Mouse (Mus musculus) forebrain, postnatal 0 days (tissue): ENCODE measurements around the gene Tiprl. TPM values are rescaled to one million over a fixed set of nuclear protein-coding genes. Genes with fewer than 3 reads are reported as not detected.

Experiments used
- ATAC-seq: fragments of 200-750 bp; cut with Nextera tagmentation; 2 replicates; pipeline ENCODE4 v1.8.0; 2017; ENCODE audit warnings: mild to moderate bottlenecking, moderate library complexity
- DNase-seq: peaks from one replicate; pipeline ENCODE4 v3.0.0-alpha.2; 2015
- H3K27ac ChIP-seq: fragments of 300-500 bp; sonication (generic); 2 replicates; pipeline ENCODE4 v1.5.1; 2014; ENCODE audit warnings: low read depth, mild to moderate bottlenecking, antibody characterized with exemption, low read length, moderate library complexity, mixed read lengths
- H3K27me3 ChIP-seq: fragments of 300-500 bp; sonication (generic); 2 replicates; pipeline ENCODE4 v1.6.1; 2014; ENCODE audit warnings: mild to moderate bottlenecking, low read length, mixed read lengths; ENCODE audit not compliant: insufficient read depth
- H3K36me3 ChIP-seq: fragments of 300-500 bp; sonication (generic); 2 replicates; pipeline ENCODE4 v1.6.1; 2014; ENCODE audit warnings: mild to moderate bottlenecking, moderate library complexity; ENCODE audit not compliant: insufficient read depth
- H3K4me1 ChIP-seq: fragments of 300-500 bp; sonication (generic); 2 replicates; pipeline ENCODE4 v1.6.1; 2014; ENCODE audit warnings: antibody characterized with exemption; ENCODE audit not compliant: insufficient read depth
- H3K4me2 ChIP-seq: fragments of 300-500 bp; sonication (generic); 2 replicates; pipeline ENCODE4 v1.6.1; 2014; ENCODE audit warnings: low read depth, mild to moderate bottlenecking, moderate library complexity
- H3K4me3 ChIP-seq: fragments of 300-500 bp; sonication (generic); 2 replicates; pipeline ENCODE4 v1.5.1; 2014; ENCODE audit warnings: low read depth, low read length, mixed read lengths
- H3K9ac ChIP-seq: fragments of 300-500 bp; sonication (generic); 2 replicates; pipeline ENCODE4 v1.6.1; 2014; ENCODE audit warnings: mild to moderate bottlenecking
- H3K9me3 ChIP-seq: fragments of 300-500 bp; sonication (generic); 2 replicates; pipeline ENCODE4 v1.6.1; 2016; ENCODE audit warnings: low read length
- CTCF ChIP-seq: sonication (generic); IDR thresholded peaks from 2 replicates; pipeline ENCODE4 v1.5.1; 2016; ENCODE audit warnings: antibody characterized with exemption, control low read depth, low read depth
- WGBS: fragments of 180-500 bp; shearing (Covaris S2); extraction: QIAGEN DNeasy Blood & Tissue Kit; methylation state at CpG from one replicate; pipeline ENCODE4 v1.1.7; 2014; 5-methylcytosine and 5-hydroxymethylcytosine counted together
- polyA plus RNA-seq: library from polyadenylated mRNA; unstranded; fragments of >200 nt; fragmentation: Nextera tagmentation; extraction: Ambion mirVana; gene quantifications from 2 replicates; pipeline ENCODE4 v1.2.1, GENCODE M21; 2015
- total RNA-seq: library from RNA; depleted of rRNA; stranded (reverse); fragments of >200 nt; gene quantifications from 2 replicates; pipeline ENCODE4 v1.2.3, GENCODE M21; 2014

Gene Tiprl
- total and polyA plus RNA-seq, 2 experiments from 2014 or later = 52.4 to 151 TPM

DNA sequence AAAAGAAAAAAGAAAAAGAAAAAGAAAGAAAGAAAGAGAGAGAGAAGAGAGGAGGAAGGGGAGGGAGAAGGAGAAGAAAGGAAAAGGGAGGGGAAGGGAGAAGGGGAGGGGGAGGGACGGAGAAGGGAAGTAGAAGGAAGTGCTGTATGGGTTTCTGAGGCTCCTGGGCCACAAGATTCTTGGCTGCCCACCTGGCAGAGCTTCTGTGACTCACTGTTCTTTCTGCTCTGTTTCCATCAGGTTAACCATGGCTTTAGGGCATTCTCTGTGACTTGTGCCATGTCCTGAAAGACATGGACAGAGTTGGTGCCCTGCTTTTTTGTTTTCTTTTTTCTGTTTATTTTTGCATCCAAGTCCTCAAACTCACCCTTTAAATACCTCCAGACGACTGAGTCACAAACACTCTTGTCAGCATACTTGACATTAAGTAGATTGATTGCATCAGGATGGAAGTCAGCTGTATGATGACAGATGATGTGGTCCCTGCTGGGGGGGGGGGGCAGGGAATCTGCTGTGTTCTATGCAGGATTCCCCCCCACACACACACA lies 33.2 kb downstream of the Tiprl start:
- H3K9me3 ChIP-seq = no peaks in the 10 kb centered on the region

DNA sequence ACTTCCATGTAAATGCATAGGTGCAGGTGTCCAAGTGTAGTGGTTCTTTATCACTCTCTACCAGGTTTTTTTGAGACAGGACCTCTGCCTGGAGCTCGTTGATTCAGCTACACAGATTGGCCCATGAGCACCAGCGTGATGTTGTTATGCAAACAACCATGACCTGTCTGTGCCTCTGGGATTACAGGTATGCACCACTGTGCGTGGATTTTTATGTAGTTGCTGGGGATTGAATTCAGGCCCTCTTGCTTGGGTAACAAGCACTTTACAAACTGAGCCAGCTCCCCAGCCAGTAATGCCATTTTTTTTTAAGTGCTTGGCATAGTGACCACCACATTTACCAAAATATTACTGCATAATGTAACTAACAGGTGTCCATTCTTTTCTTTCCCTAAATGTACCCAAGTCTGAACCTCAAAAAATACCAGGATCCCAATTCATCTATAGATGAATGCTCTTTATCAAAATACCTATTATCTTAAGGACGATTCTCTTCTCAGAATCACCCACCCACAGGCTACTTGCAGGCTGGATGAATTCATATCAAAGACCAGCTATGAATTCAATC lies 35.3 kb downstream of the Tiprl start:
- Histone ChIP-seq H3K9ac (no peak overlapping the region), H3K4me2 (no peak overlapping the region), H3K36me3 (no peaks in the 10 kb centered on the region), H3K4me3 (no peak overlapping the region), H3K9me3 (no peaks in the 10 kb centered on the region), H3K27me3 (no peaks in the 10 kb centered on the region), H3K27ac (no peak overlapping the region), H3K4me1 (no peaks in the 10 kb centered on the region)
- DNase-seq = no peak
- no peak for ATAC-seq
- TF ChIP-seq CTCF = no peak
- 84% methylated on average over 4 of the region's 4 CpGs for whole genome bisulfite sequencing

More for the DNA sequence above, 33.2 kb downstream of the Tiprl start:
- 54% methylated on average over 2 of the region's 2 CpGs for WGBS
- Histone ChIP-seq H3K4me1 (no peaks in the 10 kb centered on the region), H3K9ac (no peak overlapping the region), H3K4me3 (no peak overlapping the region), H3K4me2 (no peak overlapping the region), H3K27ac (no peak overlapping the region), H3K27me3 (no peaks in the 10 kb centered on the region), H3K36me3 (no peaks in the 10 kb centered on the region)
- no peak for TF ChIP-seq CTCF
- ATAC-seq (no peak), DNase-seq (no peak)

DNA sequence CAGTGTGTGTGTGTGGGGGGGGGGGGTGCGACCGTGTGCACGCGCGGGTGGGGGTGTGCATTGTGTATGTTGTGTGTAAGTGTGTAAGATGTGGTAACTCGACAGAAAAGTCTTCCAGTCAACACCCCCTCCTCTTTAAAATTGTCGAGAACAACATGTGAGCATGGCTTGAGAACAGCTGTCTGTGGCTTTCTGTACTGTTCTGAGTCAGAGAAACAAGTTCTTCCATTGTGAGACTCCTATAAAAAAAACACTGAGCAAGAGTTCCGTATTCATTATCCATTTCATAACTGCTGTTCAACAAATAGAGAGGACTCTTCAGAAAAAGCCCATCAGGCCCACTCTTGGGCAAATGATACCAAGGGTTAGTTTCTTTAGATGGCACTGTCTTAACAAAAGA lies 36.0 kb downstream of the Tiprl start:
- no peak for TF ChIP-seq CTCF
- WGBS = 77% methylated on average over 8 of the region's 8 CpGs
- ATAC-seq (no peak), DNase-seq (no peak)
- Histone ChIP-seq H3K9me3 (no peaks in the 10 kb centered on the region), H3K4me3 (no peak overlapping the region), H3K27ac (no peak overlapping the region), H3K4me1 (no peaks in the 10 kb centered on the region), H3K36me3 (no peaks in the 10 kb centered on the region), H3K4me2 (no peak overlapping the region), H3K27me3 (no peaks in the 10 kb centered on the region), H3K9ac (no peak overlapping the region)

DNA sequence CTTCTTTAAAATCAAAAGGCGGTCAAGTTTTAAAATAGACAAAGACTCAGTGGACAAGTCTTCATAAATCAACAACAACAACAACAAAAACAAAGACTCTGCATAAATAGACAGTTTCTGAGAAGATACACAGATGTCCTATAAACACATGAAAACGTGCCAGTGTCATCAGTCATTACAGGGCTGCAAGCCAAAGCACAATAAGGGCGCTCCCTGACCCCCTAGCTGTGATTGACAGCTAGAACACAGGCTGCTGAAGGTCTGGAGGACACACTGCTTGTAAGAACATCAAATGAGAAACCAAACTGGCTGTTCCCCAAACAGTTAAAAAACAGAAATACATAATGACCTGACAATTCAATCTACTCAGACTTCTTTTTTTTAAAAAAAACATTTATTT lies 37.2 kb downstream of the Tiprl start:
- ATAC-seq (no peak), DNase-seq (no peak)
- WGBS = 73% methylated on average over 3 of the region's 3 CpGs
- Histone ChIP-seq H3K4me3 (no peak overlapping the region), H3K36me3 (no peaks in the 10 kb centered on the region), H3K4me1 (no peaks in the 10 kb centered on the region), H3K4me2 (no peak overlapping the region), H3K27me3 (no peaks in the 10 kb centered on the region), H3K9me3 (no peaks in the 10 kb centered on the region), H3K9ac (no peak overlapping the region), H3K27ac (no peak overlapping the region)
- TF ChIP-seq CTCF = no peak

DNA sequence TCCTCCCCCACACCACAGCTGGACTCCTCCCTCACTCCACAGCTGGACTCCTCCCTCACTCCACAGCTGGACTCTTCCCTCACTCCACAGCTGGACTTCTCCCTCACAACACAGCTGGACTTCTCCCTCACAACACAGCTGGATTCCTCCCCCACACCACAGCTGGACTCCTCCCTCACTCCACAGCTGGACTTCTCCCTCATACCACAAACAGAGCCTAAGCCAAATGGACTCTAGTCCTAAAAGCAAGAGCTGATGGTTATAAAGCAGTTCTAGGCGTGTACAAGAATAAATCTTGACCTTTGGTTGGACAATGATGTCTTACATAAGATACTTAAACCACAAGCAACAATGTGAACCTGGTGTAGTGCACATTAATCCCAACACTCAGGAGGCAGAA lies 37.8 kb downstream of the Tiprl start:
- H3K9me3 ChIP-seq = no peaks in the 10 kb centered on the region
- H3K27ac ChIP-seq = no peak overlapping the region
- no peak overlapping the region for H3K9ac ChIP-seq
- WGBS = 63% methylated on average over 1 of the region's 1 CpGs
- no peaks in the 10 kb centered on the region for H3K36me3 ChIP-seq
- no peak for ATAC-seq
- no peak overlapping the region for H3K4me2 ChIP-seq
- no peak for DNase-seq
- H3K27me3 ChIP-seq = no peaks in the 10 kb centered on the region
- H3K4me3 ChIP-seq = no peak overlapping the region
- no peaks in the 10 kb centered on the region for H3K4me1 ChIP-seq
- no peak for TF ChIP-seq CTCF

DNA sequence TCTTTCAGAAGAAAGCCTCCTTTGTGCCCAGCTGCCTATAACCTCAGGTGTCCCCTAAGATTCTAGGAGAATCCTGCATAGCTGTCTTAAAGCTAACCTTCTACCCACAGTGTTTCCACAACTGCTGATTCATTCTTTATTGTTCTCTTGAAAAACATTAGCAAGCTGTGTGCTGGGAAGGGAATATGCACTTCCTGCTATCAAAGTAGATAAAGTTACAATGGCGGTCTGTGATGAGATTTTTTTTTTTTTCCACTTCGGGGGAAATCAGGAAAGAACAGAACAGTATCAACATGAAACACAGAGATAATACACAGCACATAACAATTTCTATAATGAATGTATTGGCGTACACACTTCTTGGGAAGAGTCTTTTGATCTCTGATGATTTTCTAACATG lies 38.9 kb downstream of the Tiprl start:
- WGBS = 84% methylated on average over 3 of the region's 3 CpGs
- TF ChIP-seq CTCF = no peak
- Histone ChIP-seq H3K27ac (no peak overlapping the region), H3K9me3 (no peaks in the 10 kb centered on the region), H3K27me3 (no peaks in the 10 kb centered on the region), H3K4me2 (no peak overlapping the region), H3K9ac (no peak overlapping the region), H3K4me3 (no peak overlapping the region), H3K36me3 (no peaks in the 10 kb centered on the region), H3K4me1 (no peaks in the 10 kb centered on the region)
- no peak for DNase-seq
- ATAC-seq = no peak

DNA sequence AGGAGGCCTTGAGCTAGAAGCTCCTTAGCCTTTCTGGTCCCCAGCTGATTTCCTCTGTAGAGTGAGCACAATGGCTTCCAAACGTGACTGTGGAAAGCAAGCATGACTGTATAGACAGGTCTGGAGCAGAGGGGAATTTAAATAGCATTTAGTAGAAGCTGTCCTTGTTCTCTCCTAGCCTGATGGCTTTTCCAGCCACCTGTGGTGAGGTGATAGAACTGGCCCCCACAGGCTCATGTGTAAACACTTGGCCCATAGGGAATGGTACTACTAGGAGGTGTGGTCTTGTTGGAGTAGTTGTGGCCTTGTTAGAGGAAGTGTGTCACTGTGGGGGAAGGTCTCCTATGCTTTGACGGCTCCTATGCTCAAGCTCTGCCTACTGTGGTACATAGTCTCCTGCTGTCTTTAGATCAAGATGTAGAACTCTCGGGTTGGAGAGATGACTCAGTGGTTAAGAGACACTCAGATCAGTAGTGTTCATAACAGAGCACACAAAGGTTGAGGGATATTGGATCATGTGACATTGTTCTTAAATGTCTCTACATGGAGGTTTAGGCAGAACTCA lies 41.3 kb downstream of the Tiprl start:
- Histone ChIP-seq H3K4me1 (no peaks in the 10 kb centered on the region), H3K9me3 (no peaks in the 10 kb centered on the region), H3K27ac (no peak overlapping the region), H3K27me3 (no peaks in the 10 kb centered on the region), H3K4me2 (no peak overlapping the region), H3K4me3 (no peak overlapping the region), H3K36me3 (no peaks in the 10 kb centered on the region), H3K9ac (no peak overlapping the region)
- no peak for ATAC-seq
- no peak for TF ChIP-seq CTCF
- WGBS = 71% methylated on average over 3 of the region's 3 CpGs
- DNase-seq = no peak
